9 mouse cellular contexts compared by ENCODE assay signal in genomic region chr15:82856652-82857378, GRCm38 (mm10).
A peak's percentile ranks its signal among the peaks of the same experiment; 100 is the strongest.
DNase-seq lines count a peak whose midpoint lies in the region; ATAC-seq and TF ChIP-seq lines count a peak whose summit lies in the region.
"Had no signal": no experiment of that assay in that cellular context is flagged by ENCODE, and none has a peak within 500 bp of the region (broad histone marks: within the 10 kb centered on the region; RNA-seq: fewer than 3 reads in every experiment).

No protein-coding gene starts in this region.

- H3K27me3 ChIP-seq in embryonic facial prominence, embryonic 14.5 days (replicated peaks; ENCODE audit: control insufficient read depth, insufficient read depth, low read length): no peaks in the 10 kb centered on the region
- H3K27me3 ChIP-seq in hindbrain, embryonic 10.5 days (ENCODE audit: insufficient read depth, poor library complexity, severe bottlenecking): no peaks in the 10 kb centered on the region
- H3K27me3 ChIP-seq in neural tube, embryonic 12.5 days (replicated peaks): no peaks in the 10 kb centered on the region
- H3K27me3 ChIP-seq in intestine, embryonic 16.5 days (replicated peaks; ENCODE audit: control insufficient read depth, insufficient read depth, low read length): no peaks in the 10 kb centered on the region
- no peaks in the 10 kb centered on the region for H3K27me3 ChIP-seq in intestine, postnatal 0 days (replicated peaks; ENCODE audit: control insufficient read depth, insufficient read depth, low read length)

- intact Hi-C loops in left cerebral cortex, postnatal 25 days (cut with DNase I): no loop called here
- intact Hi-C loops in left cerebral cortex, postnatal 4 days (cut with DNase I): no loop called here

- no peak overlapping the region for H3K4me2 ChIP-seq in embryonic facial prominence, embryonic 14.5 days (ENCODE audit: low read depth, low read length)
- 0 out of 2 replicates have a peak overlapping the region, but pooled peaks have one; percentile 7 for H3K4me2 ChIP-seq in neural tube, embryonic 12.5 days (replicated peaks)
- no peak overlapping the region for H3K4me2 ChIP-seq in intestine, embryonic 16.5 days (ENCODE audit: low read depth, low read length)
- no peak overlapping the region for H3K4me2 ChIP-seq in intestine, postnatal 0 days (replicated peaks; ENCODE audit: low read depth)
- H3K4me2 ChIP-seq: lung, embryonic 14.5 days had no signal

- WGBS in embryonic facial prominence, embryonic 14.5 days: 49% methylated on average over 11 of the region's 11 CpGs
- 49% methylated on average over 11 of the region's 11 CpGs for WGBS in hindbrain, embryonic 10.5 days
- 42% methylated on average over 11 of the region's 11 CpGs for WGBS in neural tube, embryonic 12.5 days
- 64% methylated on average over 11 of the region's 11 CpGs for WGBS in intestine, embryonic 16.5 days
- WGBS in intestine, postnatal 0 days: 72% methylated on average over 11 of the region's 11 CpGs

- peak; percentile 40 to 59 for DNase-seq in left cerebral cortex, postnatal 25 days (ENCODE audit: low spot score in 2 of 2)
- DNase-seq in left cerebral cortex, postnatal 4 days: no peak
- DNase-seq in embryonic facial prominence, embryonic 14.5 days (ENCODE audit: low spot score): peak; percentile 59
- peak; percentile 32 for DNase-seq in hindbrain, embryonic 10.5 days (ENCODE audit: low spot score)
- no peak for DNase-seq in thymus, postnatal 0 days (ENCODE audit: low spot score)
- DNase-seq: lung, embryonic 14.5 days had no signal

- H3K4me3 ChIP-seq in embryonic facial prominence, embryonic 14.5 days (ENCODE audit: low read depth, low read length): no peak overlapping the region
- no peak overlapping the region for H3K4me3 ChIP-seq in hindbrain, embryonic 10.5 days
- H3K4me3 ChIP-seq in neural tube, embryonic 12.5 days: no peak overlapping the region
- no peak overlapping the region for H3K4me3 ChIP-seq in intestine, embryonic 16.5 days (ENCODE audit: low read length)
- no peak overlapping the region for H3K4me3 ChIP-seq in intestine, postnatal 0 days (ENCODE audit: low read depth, low read length)

- H3K36me3 ChIP-seq in embryonic facial prominence, embryonic 14.5 days (ENCODE audit: control insufficient read depth, insufficient read depth, low read length): peaks cover 51% of the 10 kb centered on the region
- H3K36me3 ChIP-seq in hindbrain, embryonic 10.5 days: peaks cover 53% of the 10 kb centered on the region
- peaks cover 49% of the 10 kb centered on the region for H3K36me3 ChIP-seq in neural tube, embryonic 12.5 days
- H3K36me3 ChIP-seq in intestine, embryonic 16.5 days (ENCODE audit: control insufficient read depth, insufficient read depth, low read length): peaks cover 7% of the 10 kb centered on the region; the same call in 1 of the 2 replicates
- H3K36me3 ChIP-seq in intestine, postnatal 0 days (ENCODE audit: control insufficient read depth, insufficient read depth): peaks cover 49% of the 10 kb centered on the region

- H3K27ac ChIP-seq in embryonic facial prominence, embryonic 14.5 days (replicated peaks; ENCODE audit: low read depth, low read length): no peak overlapping the region
- H3K27ac ChIP-seq in hindbrain, embryonic 10.5 days: peak overlapping the region; percentile 73
- H3K27ac ChIP-seq in neural tube, embryonic 12.5 days: peak overlapping the region; percentile 38; the same call in 1 of the 2 replicates
- H3K27ac ChIP-seq in intestine, embryonic 16.5 days (ENCODE audit: low read length): no peak overlapping the region
- no peak overlapping the region for H3K27ac ChIP-seq in intestine, postnatal 0 days (ENCODE audit: low read depth, low read length)

- ATAC-seq in embryonic facial prominence, embryonic 14.5 days (ENCODE audit: low read depth): peak; percentile 85
- ATAC-seq in neural tube, embryonic 12.5 days (ENCODE audit: low FRiP score, low read depth): peak; percentile 61; the same call in 1 of the 2 replicates
- ATAC-seq in intestine, embryonic 16.5 days: no peak
- ATAC-seq in intestine, postnatal 0 days: no peak

- no peak for TF ChIP-seq CTCF in intestine, postnatal 0 days (IDR thresholded peaks at IDR 0.05; ENCODE audit: low read depth)

- no peak overlapping the region for H3K9ac ChIP-seq in embryonic facial prominence, embryonic 14.5 days (ENCODE audit: low read depth, low read length)
- peak overlapping the region; percentile 5; the same call in 1 of the 2 replicates for H3K9ac ChIP-seq in neural tube, embryonic 12.5 days
- no peak overlapping the region for H3K9ac ChIP-seq in intestine, embryonic 16.5 days (ENCODE audit: low read depth, low read length)
- no peak overlapping the region for H3K9ac ChIP-seq in intestine, postnatal 0 days (ENCODE audit: low read depth, low read length)
- H3K9ac ChIP-seq: lung, embryonic 14.5 days had no signal

- no peaks in the 10 kb centered on the region for H3K4me1 ChIP-seq in embryonic facial prominence, embryonic 14.5 days (ENCODE audit: control insufficient read depth, insufficient read depth, low read length)
- peaks cover 17% of the 10 kb centered on the region for H3K4me1 ChIP-seq in hindbrain, embryonic 10.5 days (replicated peaks)
- H3K4me1 ChIP-seq in neural tube, embryonic 12.5 days: peaks cover 9% of the 10 kb centered on the region
- H3K4me1 ChIP-seq in intestine, embryonic 16.5 days (ENCODE audit: control insufficient read depth, insufficient read depth, low read length): no peaks in the 10 kb centered on the region
- H3K4me1 ChIP-seq in intestine, postnatal 0 days (replicated peaks; ENCODE audit: control insufficient read depth, insufficient read depth, low read length): no peaks in the 10 kb centered on the region

- H3K9me3 ChIP-seq in embryonic facial prominence, embryonic 14.5 days (ENCODE audit: control insufficient read depth, low read length): no peaks in the 10 kb centered on the region
- H3K9me3 ChIP-seq in hindbrain, embryonic 10.5 days: no peaks in the 10 kb centered on the region
- no peaks in the 10 kb centered on the region for H3K9me3 ChIP-seq in neural tube, embryonic 12.5 days
- no peaks in the 10 kb centered on the region for H3K9me3 ChIP-seq in intestine, embryonic 16.5 days (ENCODE audit: control insufficient read depth, low read length)
- H3K9me3 ChIP-seq in intestine, postnatal 0 days (ENCODE audit: control insufficient read depth): no peaks in the 10 kb centered on the region

Comparison
In these comparisons a context has a peak if more than half of its experiments do, and no peak if none do; other contexts are left out.
1. DNase-seq: peak in left cerebral cortex, postnatal 25 days (2 of 2), embryonic facial prominence, embryonic 14.5 days (single experiment) and hindbrain, embryonic 10.5 days (single experiment); none in left cerebral cortex, postnatal 4 days (single experiment) and thymus, postnatal 0 days (single experiment).
2. ATAC-seq: peak in embryonic facial prominence, embryonic 14.5 days (single experiment) and neural tube, embryonic 12.5 days (single experiment); none in intestine, embryonic 16.5 days (single experiment) and intestine, postnatal 0 days (single experiment).
3. H3K27ac ChIP-seq: peak in hindbrain, embryonic 10.5 days (single experiment) and neural tube, embryonic 12.5 days (single experiment); none in embryonic facial prominence, embryonic 14.5 days (single experiment), intestine, embryonic 16.5 days (single experiment) and intestine, postnatal 0 days (single experiment).